Mouse (Mus musculus) CD8-positive naive resting alpha-beta T cell, adult 2 months (primary cell): ENCODE measurements around the gene Armc10.
"Not testable (repeated sequence)": the region's sequence is repeated elsewhere in the genome, so short reads cannot be mapped to it uniquely, and the experiment has no call there.

Experiments
- DNase-seq, 2 experiments: peaks; one replicate each; pipeline ENCODE4 v3.0.0; 2022; ENCODE audit warnings: low read depth in 2 of 2, low spot score in 2 of 2

Gene Armc10

GRCm38 (mm10) chr5:21645439-21646132 lies at the start of gene Armc10, which contains the start of gene Fbxl13:
Gene Armc10 (plus strand): TSS chr5:21645813.
Gene Fbxl13 (minus strand): TSS chr5:21645634.
- DNase-seq, result peak; percentile 81 to 82

GRCm38 (mm10) chr5:21599536-21599935 lies 46.1 kb upstream of the Armc10 start:
- not testable (repeated sequence) for DNase-seq

GRCm38 (mm10) chr5:21599961-21600360 lies 45.7 kb upstream of the Armc10 start:
- DNase-seq, result no peak

- no peak for DNase-seq
These were observed 39.7 kb upstream of the Armc10 start for GRCm38 (mm10) chr5:21605936-21606335.

GRCm38 (mm10) chr5:21608311-21609304 lies 37.0 kb upstream of the Armc10 start:
- DNase-seq, result no peak

- DNase-seq, result no peak
These were observed 34.6 kb upstream of the Armc10 start for GRCm38 (mm10) chr5:21610996-21611395.

GRCm38 (mm10) chr5:21614299-21614698 lies 31.3 kb upstream of the Armc10 start:
- DNase-seq, result not testable (repeated sequence)

- DNase-seq, result no peak
These were observed 29.1 kb upstream of the Armc10 start for GRCm38 (mm10) chr5:21616450-21617009.

GRCm38 (mm10) chr5:21625916-21626315 lies 19.7 kb upstream of the Armc10 start:
- DNase-seq, result no peak

- peak; percentile 34 to 53 for DNase-seq
These were observed 4.7 kb upstream of the Armc10 start for GRCm38 (mm10) chr5:21640961-21641360.

- no peak for DNase-seq
These were observed 2.0 kb upstream of the Armc10 start for GRCm38 (mm10) chr5:21643606-21644005.

GRCm38 (mm10) chr5:21644891-21645438 lies 648 bp upstream of the Armc10 start:
- no peak for DNase-seq

- no peak for DNase-seq
These were observed 499 bp downstream of the Armc10 start for GRCm38 (mm10) chr5:21646133-21646491.

- no peak for DNase-seq
These were observed 5.1 kb downstream of the Armc10 start for GRCm38 (mm10) chr5:21650736-21651135.

GRCm38 (mm10) chr5:21651885-21652612 lies 6.4 kb downstream of the Armc10 start:
- DNase-seq, result no peak

GRCm38 (mm10) chr5:21656912-21657311 lies 11.3 kb downstream of the Armc10 start:
- no peak for DNase-seq

GRCm38 (mm10) chr5:21658038-21658437 lies 12.4 kb downstream of the Armc10 start:
- no peak for DNase-seq

GRCm38 (mm10) chr5:21658623-21659395 lies 13.2 kb downstream of the Armc10 start:
- peak; percentile 40 to 68 for DNase-seq

GRCm38 (mm10) chr5:21660850-21661249 lies 15.2 kb downstream of the Armc10 start:
- no peak for DNase-seq

- no peak for DNase-seq
These were observed 17.5 kb downstream of the Armc10 start for GRCm38 (mm10) chr5:21663081-21663480.
